Mouse (Mus musculus) intestine, postnatal 0 days (tissue): ENCODE measurements around the gene Nr6a1. TPM values are rescaled to one million over a fixed set of nuclear protein-coding genes. Genes with fewer than 3 reads are reported as not detected.
A peak's percentile ranks its signal among the peaks of the same experiment; 100 is the strongest.

Experiments
- ATAC-seq: fragments of 200-750 bp; cut with Nextera tagmentation; 2 replicates; pipeline ENCODE4 v1.8.0; 2017; ENCODE audit warnings: mild to moderate bottlenecking, moderate TSS enrichment, moderate library complexity
- H3K27ac ChIP-seq: fragments of 300-500 bp; sonication (generic); 2 replicates; pipeline ENCODE4 v1.5.1; 2014; ENCODE audit warnings: mild to moderate bottlenecking, low read depth, low read length, moderate library complexity
- H3K27me3 ChIP-seq: fragments of 300-500 bp; sonication (generic); replicated peaks from 2 replicates; pipeline ENCODE4 v1.6.1; 2014; ENCODE audit warnings: low read length, mixed read lengths; ENCODE audit not compliant: control insufficient read depth, insufficient read depth
- H3K36me3 ChIP-seq: fragments of 300-500 bp; sonication (generic); 2 replicates; pipeline ENCODE4 v1.6.1; 2014; ENCODE audit warnings: mild to moderate bottlenecking, moderate library complexity; ENCODE audit not compliant: control insufficient read depth, insufficient read depth
- H3K4me1 ChIP-seq: fragments of 300-500 bp; sonication (generic); replicated peaks from 2 replicates; pipeline ENCODE4 v1.6.1; 2014; ENCODE audit warnings: antibody characterized with exemption, low read length, mixed read lengths; ENCODE audit not compliant: control insufficient read depth, insufficient read depth
- H3K4me2 ChIP-seq: fragments of 300-500 bp; sonication (generic); replicated peaks from 2 replicates; pipeline ENCODE4 v1.6.1; 2014; ENCODE audit warnings: low read depth, mild to moderate bottlenecking, moderate library complexity
- H3K4me3 ChIP-seq: fragments of 300-500 bp; sonication (generic); 2 replicates; pipeline ENCODE4 v1.5.1; 2014; ENCODE audit warnings: low read depth, low read length
- H3K9ac ChIP-seq: fragments of 300-500 bp; sonication (generic); 2 replicates; pipeline ENCODE4 v1.6.1; 2014; ENCODE audit warnings: mild to moderate bottlenecking, low read depth, low read length
- H3K9me3 ChIP-seq: fragments of 300-500 bp; sonication (generic); 2 replicates; pipeline ENCODE4 v1.6.1; 2016; ENCODE audit warnings: mixed run types; ENCODE audit not compliant: control insufficient read depth
- CTCF ChIP-seq: sonication (generic); IDR thresholded peaks from 2 replicates; pipeline ENCODE4 v1.5.1; 2016; ENCODE audit warnings: low read depth, mild to moderate bottlenecking, control low read depth, antibody characterized with exemption, moderate library complexity
- WGBS: fragments of 180-500 bp; shearing (Covaris S2); extraction: QIAGEN DNeasy Blood & Tissue Kit; methylation state at CpG from one replicate; pipeline ENCODE4 v1.1.7; 2014; 5-methylcytosine and 5-hydroxymethylcytosine counted together
- polyA plus RNA-seq: library from polyadenylated mRNA; unstranded; fragments of >200 nt; fragmentation: Nextera tagmentation; extraction: Ambion mirVana; gene quantifications from 2 replicates; pipeline ENCODE4 v1.2.1, GENCODE M21; 2015

The Nr6a1 gene
- polyA plus RNA-seq, 1 experiment from 2014 or later, result 1.7 TPM

DNA sequence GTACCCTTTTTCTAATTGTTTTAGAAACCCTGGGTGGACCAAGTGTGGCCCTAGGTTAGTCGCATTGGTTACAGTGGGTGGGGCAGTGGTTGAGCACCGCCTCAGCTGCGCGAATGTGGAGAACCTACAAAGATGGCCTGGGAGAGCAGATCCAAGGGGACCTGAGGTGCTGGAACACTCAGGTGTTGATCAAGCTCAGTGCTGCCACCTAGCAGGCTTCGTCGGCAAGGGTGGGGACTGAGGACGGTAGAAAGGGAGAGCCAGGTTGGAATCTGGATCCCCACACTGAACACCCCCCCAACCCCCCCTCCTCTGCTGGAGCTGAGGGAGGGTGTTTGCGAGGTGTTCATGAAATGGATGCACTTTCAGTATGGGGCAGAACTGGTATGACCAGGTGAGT, 235.9 kb downstream of the Nr6a1 start:
- Histone ChIP-seq H3K36me3 (no peaks in the 10 kb centered on the region), H3K27ac (no peak overlapping the region), H3K9me3 (no peaks in the 10 kb centered on the region), H3K4me3 (no peak overlapping the region), H3K4me1 (no peaks in the 10 kb centered on the region), H3K27me3 (peaks cover 7% of the 10 kb centered on the region; the same call in 1 of the 2 replicates), H3K4me2 (no peak overlapping the region), H3K9ac (no peak overlapping the region)
- ATAC-seq, result no peak
- WGBS, result 17% methylated on average over 8 of the region's 8 CpGs
- peak; percentile 74 for TF ChIP-seq CTCF

DNA sequence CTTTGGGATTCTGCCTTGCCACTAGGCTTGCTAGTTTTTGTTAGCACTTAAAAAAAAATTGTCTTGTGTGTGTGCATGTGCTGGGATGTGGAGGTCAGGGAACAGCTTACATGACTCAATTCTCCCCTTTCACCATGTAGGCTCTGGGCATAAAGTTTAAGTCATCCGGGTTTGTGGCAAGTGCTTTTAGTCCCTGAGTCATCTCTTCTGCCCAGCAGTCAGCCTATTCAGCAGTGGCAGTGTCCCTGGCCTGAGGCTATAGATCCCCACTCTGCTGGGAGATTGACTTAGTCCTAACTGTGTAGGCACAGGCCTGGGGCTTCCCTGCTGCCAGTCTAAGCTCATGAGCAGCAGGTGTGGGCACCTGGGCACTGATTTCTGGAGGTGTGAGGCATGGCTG, 237.6 kb downstream of the Nr6a1 start:
- no peak for TF ChIP-seq CTCF
- Histone ChIP-seq H3K36me3 (no peaks in the 10 kb centered on the region), H3K4me2 (no peak overlapping the region), H3K27ac (no peak overlapping the region), H3K4me1 (no peaks in the 10 kb centered on the region), H3K9ac (no peak overlapping the region), H3K9me3 (no peaks in the 10 kb centered on the region), H3K27me3 (peaks cover 7% of the 10 kb centered on the region; the same call in 1 of the 2 replicates), H3K4me3 (no peak overlapping the region)
- no peak for ATAC-seq
- 93% methylated on average over 1 of the region's 1 CpGs for WGBS

DNA sequence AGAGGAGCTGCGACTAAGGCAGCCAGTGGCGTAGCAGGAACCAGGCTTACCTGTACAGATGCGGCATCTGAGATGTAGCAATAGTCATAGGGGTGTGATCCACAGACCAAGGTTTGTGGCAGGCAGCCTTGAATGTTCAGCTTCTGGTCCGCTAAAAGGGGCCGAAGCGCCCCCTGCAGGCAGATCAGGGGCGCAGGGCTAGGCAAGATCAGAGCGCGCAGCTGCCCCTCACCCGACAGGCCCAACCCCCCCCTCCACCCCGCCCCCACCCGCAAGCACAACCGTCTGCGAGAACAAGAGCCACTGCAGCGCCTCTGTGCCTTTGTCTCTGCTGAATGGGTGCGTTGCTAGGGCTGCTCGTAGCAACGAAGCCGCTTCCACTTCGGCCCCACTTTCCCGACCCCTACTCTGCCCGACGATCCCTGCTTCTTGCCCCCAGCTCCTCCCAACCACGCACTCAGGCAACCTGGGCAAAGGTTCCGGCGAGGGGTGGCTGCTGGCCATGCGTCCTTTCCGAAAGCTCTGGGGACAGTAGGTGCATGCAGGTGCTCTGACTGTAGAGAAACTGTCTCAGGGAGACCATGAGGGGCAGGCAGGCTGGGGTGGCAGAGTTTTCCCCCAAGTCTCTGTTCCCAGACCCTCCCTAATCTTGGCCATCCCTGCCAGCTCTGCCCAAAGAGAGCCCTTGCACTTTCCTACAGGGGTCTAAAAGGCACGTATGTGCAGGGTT, 238.5 kb downstream of the Nr6a1 start:
- WGBS, result 5% methylated on average over 25 of the region's 29 CpGs
- Histone ChIP-seq H3K27me3 (peaks cover 7% of the 10 kb centered on the region; the same call in 1 of the 2 replicates), H3K9ac (0 out of 2 replicates have a peak overlapping the region, but pooled peaks have one; percentile 7), H3K9me3 (no peaks in the 10 kb centered on the region), H3K4me3 (peak overlapping the region; percentile 22; the same call in 1 of the 2 replicates), H3K27ac (no peak overlapping the region), H3K36me3 (no peaks in the 10 kb centered on the region), H3K4me1 (no peaks in the 10 kb centered on the region), H3K4me2 (peak overlapping the region; percentile 60)
- ATAC-seq, result no peak
- TF ChIP-seq CTCF, result peak; percentile 63

DNA sequence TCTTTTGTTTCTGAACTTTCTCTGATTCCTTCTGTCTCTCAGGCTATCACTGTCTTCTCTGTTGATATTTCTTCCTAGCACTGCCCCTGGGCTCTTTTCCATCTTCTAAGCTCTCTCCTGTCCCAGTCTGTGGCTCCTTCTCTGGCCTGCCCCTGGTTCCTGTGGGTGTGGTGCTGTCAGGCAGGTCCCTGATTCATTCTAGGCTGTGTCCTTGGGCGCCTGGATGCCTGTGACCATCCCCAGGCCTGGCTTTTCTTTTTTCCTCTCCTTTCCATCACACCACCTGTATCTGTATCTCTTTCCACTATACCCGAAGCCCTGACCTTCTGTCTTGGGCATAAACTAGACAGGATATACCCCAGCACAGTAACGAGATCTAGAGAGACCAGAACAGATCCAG, 241.7 kb downstream of the Nr6a1 start:
- TF ChIP-seq CTCF, result no peak
- Histone ChIP-seq H3K4me2 (no peak overlapping the region), H3K27me3 (peaks cover 7% of the 10 kb centered on the region; the same call in 1 of the 2 replicates), H3K36me3 (no peaks in the 10 kb centered on the region), H3K9me3 (no peaks in the 10 kb centered on the region), H3K9ac (no peak overlapping the region), H3K27ac (no peak overlapping the region), H3K4me3 (no peak overlapping the region), H3K4me1 (no peaks in the 10 kb centered on the region)
- WGBS, result 68% methylated on average over 3 of the region's 3 CpGs
- ATAC-seq, result no peak

DNA sequence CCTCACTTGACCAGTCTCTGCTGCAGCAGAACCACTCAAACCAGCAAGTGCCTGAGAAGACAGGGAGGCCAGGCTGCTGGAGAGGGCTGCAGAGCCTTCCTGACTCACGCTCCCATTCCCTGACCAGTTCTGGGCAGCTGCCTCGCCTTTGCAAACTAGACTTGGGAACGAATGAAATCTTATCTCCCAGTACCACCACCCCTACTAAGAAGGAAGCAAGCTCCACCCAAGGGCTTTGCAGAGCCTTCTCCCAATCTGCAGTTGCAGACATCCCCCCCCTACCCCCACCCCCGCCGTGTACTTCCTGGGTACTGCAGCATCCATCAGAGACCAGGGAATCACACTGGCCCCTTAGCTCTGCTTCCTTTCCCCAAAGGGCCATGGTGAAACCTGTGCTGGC, 244.4 kb downstream of the Nr6a1 start:
- no peak for TF ChIP-seq CTCF
- WGBS, result 56% methylated on average over 5 of the region's 5 CpGs
- H3K27me3 ChIP-seq, result no peaks in the 10 kb centered on the region; the same call in 1 of the 2 replicates
- ATAC-seq, result no peak
- H3K4me1 ChIP-seq, result no peaks in the 10 kb centered on the region
- no peak overlapping the region for H3K4me2 ChIP-seq
- H3K36me3 ChIP-seq, result no peaks in the 10 kb centered on the region
- H3K4me3 ChIP-seq, result no peak overlapping the region
- H3K27ac ChIP-seq, result no peak overlapping the region
- no peaks in the 10 kb centered on the region for H3K9me3 ChIP-seq
- no peak overlapping the region for H3K9ac ChIP-seq

DNA sequence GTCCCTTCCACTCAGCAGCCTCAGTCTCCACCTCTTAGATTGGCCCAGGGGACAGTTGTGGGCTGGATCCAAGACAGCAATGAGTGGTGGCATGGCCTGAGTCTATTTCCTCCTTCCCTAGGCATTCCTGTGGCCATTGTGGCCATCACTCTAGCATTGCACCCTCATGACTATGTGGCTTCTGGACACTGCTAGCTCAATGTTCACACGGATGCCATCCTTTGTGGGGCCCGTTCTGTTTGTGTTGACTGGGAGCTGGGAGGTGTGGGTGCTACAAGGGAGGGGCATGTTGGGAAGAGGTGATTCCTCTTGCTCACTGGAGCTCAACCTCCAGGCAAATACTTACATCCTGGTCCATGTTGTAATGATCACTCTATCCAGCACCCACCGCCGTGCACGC, 245.3 kb downstream of the Nr6a1 start:
- H3K36me3 ChIP-seq, result no peaks in the 10 kb centered on the region
- 87% methylated on average over 5 of the region's 5 CpGs for WGBS
- H3K27ac ChIP-seq, result no peak overlapping the region
- no peaks in the 10 kb centered on the region for H3K9me3 ChIP-seq
- H3K4me1 ChIP-seq, result no peaks in the 10 kb centered on the region
- no peak overlapping the region for H3K4me3 ChIP-seq
- no peaks in the 10 kb centered on the region; the same call in 1 of the 2 replicates for H3K27me3 ChIP-seq
- TF ChIP-seq CTCF, result no peak
- no peak for ATAC-seq
- H3K9ac ChIP-seq, result no peak overlapping the region
- H3K4me2 ChIP-seq, result no peak overlapping the region

DNA sequence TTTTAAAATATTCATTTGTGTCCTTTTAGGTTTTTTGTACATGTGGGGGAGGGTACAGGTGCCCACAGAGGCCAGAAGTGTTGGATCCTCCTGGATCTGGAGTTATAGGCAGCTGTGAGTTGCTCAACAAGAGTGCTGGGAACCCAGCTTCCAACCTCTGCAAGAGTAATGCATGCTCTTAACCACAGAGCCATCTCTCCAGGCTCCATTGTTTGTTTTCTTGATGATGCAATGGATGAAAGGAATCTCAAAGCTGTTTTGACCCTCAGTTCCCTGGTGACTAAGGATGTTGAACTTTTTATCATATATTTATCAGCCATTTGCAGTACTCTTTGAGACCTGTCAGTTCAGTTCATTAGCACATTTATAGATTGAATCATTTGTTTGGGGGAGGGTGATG, 248.5 kb downstream of the Nr6a1 start:
- Histone ChIP-seq H3K9me3 (no peaks in the 10 kb centered on the region), H3K4me3 (no peak overlapping the region), H3K4me1 (no peaks in the 10 kb centered on the region), H3K4me2 (no peak overlapping the region), H3K9ac (no peak overlapping the region), H3K27me3 (no peaks in the 10 kb centered on the region), H3K36me3 (no peaks in the 10 kb centered on the region), H3K27ac (no peak overlapping the region)
- no peak for TF ChIP-seq CTCF
- ATAC-seq, result no peak
